Mouse (Mus musculus) hindlimb bud, embryonic 11.5 days (tissue): ENCODE data around the gene Rora.

Experiments used
- DNase-seq: peaks from one replicate; pipeline ENCODE4 v3.0.0-alpha.2; 2012; ENCODE audit warnings: low read depth, low spot score; ENCODE audit errors: extremely low spot score

Gene Rora

DNA sequence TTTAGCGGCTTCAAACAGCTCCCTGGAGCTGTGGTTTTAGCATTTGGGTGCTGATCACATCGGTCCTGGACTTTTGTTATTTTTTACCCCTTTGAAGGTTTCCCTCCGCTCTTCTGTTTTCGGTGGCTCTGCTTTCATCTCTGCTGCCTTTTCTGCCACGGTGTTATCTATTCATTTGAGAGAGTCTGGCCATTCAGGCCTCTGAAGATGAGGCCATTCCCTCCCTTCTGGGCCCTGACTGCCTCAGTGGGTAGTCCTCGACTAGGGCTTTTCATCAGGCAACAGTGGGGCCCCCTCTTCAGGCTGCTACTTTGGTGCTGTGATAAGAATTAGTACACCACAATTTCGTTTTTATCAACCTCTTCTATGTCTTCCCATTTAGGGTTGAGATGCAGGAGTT, 617.3 kb downstream of the Rora start:
- no peak for DNase-seq

DNA sequence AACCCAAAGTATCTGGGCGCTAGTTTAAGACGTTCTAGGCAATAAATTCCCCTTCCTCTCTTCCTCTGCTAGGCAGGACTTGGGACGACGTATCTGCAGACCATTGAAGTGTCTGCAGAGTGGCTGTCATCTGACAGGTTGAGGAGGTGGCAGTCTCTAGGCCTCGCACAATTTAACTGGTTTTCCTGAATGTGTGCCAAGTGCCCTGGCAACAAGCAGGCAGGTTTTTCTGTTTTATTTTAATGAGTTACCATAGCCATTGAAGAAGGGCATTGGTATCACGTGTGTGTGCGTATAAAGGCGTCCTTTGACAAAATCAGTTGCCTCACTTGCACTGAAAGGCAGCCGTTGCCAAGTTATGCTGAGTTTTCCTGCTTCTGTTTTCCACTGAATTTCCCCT, 619.3 kb downstream of the Rora start:
- no peak for DNase-seq

DNA sequence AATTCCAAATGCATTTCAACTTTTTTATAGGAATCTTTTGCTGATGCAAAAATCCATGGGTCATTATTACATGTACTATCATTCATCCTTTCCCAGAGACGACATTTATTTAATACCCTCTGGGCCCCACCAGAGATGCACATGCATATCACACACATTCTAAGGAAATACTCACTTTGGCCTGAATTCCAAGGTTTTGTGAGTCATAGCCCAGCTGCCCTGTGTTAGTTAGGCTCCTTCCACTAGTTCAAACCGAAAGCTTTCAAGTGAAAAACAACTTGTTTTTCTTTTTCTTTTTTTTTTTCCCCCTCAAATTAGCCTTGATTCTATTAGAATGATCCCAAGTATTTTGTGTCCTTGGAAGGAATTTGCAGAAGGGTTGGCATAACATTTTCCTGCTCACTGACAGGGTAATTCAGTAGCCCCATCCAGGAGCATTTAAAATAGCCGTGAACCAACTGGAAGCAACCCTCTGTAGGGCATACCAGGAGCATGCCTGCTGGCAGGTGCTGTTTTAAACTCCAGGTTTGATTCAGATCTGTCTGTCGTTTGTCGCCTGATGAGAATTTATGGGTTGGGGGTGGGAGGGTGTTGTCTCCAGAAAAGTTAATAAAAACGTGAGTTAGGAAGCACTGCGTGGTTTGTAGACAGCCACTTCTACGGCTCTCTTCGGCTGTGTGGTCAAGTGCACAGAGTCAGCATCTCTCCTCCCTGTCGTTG, 621.3 kb downstream of the Rora start:
- no peak for DNase-seq

DNA sequence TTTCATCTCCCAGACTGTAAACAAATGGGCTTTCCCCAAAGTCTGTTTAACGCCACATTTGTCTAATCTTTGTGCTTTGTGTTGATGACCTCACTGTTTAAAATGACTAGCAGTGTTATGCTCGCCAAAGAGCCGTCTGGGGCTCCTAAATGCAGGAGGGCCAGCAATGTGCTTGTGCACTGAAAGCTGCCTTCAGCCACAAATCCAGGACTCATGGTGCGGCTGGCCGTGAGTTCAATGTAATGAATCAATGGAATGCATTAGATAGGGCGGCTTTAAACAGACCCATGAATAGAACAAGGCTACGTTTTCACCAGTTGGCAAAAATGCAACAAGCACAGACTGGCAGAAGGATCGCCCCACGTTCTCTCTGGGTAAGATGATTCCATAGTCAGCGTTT, 623.7 kb downstream of the Rora start:
- DNase-seq: no peak

DNA sequence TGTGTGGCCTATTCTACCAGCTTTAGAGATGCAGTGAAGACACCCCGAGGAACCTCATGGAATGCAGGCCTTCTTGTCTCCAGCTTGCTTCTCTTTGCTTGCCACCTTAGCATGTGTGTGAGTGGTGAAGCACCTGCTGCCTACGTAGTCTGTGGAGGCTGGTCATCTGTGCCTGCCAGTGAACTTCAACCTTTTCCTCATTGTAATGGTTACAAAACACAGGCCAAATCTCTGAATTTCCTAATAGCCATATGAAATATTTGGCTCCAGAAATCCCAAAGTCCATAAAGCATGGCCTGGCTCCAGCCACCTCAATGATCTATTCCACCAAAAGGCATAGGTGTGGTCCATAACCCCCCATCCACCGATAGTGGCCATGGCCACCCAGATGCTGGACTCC, 631.4 kb downstream of the Rora start:
- DNase-seq: no peak

DNA sequence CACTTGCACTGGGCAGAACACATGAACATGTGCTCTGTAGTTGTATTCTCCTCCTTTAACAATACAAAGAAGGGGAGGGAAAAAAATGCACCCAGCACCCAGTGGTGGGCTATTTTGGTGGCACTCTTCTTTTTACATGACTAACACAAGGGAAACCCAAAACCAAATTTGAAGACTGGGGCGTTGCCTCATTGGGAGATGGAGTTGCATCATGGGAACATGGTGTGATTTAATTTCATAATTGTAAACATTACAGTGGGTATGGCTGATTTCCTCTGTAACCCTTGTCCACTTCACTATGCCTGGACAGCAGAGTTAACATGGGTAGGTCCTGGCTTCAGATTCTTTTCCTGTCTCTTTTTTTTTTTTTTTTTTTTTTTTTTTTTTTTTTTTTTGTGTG, 634.5 kb downstream of the Rora start:
- DNase-seq: no peak

DNA sequence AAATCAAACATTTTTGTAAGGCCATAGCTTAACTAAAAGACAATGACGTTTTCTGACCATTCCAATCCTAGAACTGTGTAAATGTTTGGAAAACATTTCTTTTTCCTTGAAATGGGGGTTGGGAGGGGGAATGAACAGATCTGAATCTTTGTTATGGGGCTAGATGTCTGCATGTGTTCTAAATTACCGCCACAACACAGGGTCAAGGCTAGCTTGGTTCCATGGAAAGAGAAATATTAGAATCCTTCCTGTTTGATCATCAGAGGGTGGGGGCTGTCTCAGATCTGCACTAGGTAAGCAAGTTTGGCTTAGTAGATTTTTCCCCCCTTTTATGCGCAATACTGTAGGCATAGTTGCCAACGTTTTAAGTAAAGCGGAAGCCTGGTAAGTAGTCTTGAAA, 635.0 kb downstream of the Rora start:
- DNase-seq: no peak

DNA sequence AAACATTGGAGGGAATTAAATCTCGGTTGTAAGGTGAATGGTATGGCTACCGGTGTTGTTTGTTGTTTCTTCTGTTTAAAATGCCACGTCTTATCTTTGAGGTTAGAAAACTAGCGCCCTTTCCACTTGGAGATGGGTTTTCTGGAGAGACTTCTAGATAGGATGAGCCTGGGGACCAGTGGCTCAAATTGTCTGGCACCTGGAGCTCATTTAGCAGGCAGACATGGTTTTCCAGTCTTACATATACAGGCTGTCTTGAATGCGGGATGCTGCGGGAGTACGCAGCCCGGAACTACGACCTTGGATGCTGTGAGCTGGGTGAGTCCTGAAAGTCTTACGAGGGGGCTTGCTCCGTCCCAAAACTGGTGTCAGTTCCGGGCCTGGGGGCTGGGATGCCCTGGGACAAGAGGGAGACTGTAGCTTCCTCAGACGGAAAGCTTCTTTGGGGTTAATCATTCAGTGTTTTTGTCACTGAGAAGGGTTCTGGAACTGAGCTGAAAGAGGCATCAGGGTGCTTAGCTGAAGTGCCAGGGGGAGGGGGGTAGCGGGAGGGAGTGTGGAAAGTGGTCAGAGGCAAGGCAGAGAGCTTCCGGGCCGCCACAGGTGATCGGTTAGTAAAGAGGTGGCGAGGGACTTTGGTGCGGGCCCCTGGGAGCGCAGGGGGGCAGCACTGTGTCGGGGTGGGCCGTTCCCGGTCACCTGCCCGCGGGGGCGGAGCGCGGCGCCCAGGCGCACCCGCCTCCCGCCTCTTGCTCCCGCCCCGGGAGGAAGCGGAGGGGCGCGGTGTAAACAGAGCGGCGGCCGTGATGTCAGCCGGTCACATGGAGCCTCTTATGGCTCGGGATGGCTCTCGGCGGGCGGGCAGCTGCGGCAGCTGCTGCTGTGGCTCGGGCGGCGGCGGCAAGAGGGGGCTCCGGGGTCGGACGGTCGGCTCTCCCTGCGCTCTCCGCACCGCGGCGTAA, 635.8 kb downstream of the Rora start:
- no peak for DNase-seq

DNA sequence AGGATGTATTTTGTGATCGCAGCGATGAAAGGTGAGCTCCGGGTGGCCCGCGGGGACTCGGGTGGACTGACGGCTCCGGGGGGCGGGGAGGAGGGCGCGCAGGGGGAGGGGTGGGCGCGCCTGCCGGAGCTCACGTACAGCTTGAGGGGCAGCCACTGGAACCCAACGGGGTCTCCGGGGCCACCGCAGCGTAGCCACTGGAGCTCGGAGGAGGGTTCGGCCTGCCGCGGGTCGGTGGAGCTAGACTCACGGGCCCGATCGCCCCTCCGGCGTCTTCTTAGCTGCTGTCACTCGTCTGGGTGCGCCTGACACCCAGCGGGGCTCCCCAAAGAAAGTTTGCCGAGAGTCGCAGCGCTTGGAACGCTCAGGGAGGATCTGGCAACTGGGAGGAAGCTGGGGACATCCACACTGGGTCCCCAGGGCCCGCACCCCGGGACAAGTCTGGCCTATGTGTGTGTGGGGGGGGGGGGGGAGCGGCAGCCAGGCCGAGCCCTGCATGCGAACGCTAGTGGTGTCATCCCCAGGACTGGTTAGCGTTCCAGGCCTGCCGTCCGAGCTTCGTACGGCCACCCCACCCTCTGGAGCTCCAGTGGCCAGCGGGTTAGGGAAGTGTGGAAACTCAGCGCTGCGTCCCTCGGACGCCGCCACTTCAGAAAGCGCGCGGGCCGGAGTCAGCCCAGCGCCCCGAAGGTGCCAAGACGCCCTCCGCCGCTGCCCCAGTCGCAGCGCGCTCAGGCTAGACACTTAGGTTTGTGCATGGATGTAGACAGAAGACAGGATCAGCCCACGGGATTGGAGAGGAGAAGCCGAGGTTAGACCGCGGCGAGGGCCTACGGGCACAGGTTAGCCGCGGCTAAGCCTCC, 636.7 kb downstream of the Rora start:
- DNase-seq: no peak

DNA sequence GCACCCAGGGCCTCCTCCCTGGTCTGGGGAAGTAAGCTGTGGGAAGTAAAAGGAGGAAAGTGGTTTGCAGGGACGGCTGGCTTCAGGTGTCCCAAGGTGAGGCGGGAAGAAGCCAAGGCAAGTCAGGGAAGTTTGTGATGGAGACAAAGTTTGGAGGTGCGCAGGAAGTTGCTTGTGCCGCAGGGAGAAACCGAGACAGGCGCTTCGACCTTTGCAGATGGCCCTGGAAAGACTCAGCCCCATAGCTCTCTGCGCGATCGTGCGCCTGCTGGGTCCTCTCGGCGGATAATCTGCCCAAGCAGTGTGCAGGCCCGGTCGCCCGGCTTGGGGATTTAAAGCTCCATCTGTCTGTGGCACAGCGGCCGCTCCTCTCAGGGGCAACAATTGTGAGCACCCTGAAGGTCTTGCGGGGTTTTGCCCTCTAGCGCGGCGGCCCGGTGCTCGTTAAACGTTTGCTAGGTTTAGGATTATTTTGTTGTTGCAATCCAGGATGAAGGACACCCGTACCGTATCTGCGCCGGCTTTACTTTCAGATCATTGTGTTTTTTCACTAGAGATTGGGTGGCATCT, 637.4 kb downstream of the Rora start:
- DNase-seq: no peak

DNA sequence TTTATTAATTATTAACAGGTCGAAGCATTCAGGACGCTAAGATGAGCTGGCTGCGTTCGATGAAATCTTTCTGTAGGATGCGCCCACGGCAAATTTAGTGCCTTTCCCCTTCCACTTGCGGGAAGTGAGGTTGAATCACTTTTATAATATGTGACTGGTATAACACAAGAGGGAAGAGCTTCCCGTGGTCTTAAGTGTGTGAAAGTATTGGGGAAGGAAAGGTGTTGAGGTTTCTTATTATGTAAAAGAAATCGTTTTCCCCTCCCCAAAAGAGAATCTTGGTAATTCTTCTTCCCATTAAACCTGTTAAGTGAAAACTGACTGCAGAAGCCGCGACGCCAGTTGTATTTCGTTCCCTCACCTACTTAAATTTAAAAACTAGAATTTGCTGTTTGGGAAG, 637.9 kb downstream of the Rora start:
- no peak for DNase-seq

DNA sequence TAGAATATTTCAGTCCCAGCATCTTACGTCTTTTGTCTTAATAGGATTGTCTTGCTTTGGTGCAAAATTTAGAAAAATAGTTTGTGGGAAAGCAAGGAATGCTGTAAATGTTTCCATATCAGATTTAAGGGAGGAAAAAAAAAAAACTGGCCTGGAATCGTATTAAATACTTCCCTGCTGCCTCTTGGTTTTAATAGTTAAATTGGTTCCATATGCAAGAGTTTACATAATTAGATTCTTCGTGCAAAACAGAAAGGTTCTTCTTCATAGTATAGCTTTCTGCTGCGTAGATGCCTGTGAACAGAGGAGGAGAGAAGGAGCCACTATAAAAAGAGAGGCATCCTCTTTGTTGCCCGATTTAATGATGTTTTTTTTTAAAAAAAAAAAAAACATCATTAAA, 638.8 kb downstream of the Rora start:
- DNase-seq: no peak

DNA sequence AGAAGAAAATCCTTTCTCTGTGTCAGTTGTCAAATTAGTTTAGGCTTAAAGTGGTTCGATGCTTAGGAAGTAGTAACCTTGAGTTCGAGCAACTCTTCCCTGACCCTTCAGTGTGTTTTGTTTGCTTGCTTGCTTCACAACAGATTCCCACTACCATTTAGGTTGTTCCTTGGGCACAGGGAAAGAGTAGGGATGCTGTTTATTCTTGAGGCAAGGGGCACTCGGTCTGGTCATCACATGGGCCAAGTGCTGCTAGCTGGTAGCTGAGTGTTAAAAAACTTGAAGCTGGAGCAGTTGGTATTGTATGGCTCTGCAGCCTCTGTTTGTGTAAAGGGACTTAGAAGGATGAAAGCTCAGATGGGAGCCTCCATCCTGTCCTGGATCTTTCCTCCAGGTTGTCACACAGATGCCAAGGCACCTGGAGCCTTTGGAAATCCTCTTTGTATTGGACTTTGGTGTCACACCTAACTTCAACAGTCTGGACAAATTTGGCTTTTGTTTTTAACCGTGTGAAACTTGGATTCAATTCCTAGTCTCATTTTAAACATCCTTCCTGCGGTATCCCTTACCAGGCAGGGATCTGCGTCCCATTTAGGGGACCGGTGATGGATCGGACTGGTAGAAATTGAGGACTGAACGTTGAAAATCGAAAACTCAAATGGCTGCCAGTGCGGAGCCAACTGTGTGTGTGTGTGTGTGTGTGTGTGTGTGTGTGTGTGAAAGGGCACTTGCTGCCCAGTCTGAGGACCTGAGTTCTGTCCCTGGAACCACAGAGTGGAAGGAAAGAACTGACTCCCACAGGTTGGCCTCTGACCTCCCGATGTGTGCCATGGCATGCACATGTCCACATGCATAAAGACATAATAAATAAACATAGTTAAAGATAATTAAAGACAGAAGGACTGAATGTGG, 639.4 kb downstream of the Rora start:
- no peak for DNase-seq

DNA sequence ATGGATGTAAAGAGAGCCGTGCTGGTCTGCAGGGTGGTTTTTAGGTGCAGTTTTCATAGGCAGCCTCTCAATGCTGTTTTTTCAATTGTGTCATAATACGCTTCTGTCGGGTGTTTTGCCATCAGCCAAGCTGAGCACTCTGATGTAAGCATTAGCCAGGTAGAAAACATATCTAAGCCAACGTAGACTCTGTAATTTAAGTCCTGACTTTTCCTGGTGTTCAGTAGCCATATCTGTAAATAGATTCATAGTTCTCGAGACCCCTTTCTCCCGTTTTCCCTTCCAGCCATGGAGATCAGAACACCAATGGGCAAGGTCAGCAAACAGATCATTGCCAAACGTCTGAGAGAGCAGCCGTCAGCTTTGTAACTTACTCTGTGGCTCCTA, 640.1 kb downstream of the Rora start:
- no peak for DNase-seq

DNA sequence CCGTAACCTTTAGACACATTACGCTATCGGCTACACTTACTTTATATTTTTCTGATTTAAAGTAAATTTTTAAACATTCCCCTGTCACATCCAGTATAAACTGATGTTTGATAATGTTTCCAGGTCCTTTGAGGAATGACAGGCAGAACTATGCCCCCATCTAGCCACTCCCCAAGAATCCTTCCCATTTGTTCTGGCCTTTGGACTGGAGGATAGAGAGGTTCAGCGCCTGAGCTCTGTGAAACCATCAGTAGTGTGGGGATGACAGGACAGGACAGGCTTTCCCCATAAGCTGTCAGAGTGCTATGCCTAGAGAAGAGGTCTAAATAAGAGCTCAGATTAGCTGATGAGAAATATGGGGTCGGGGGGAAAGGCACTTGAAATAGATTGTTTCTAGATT, 640.8 kb downstream of the Rora start:
- no peak for DNase-seq

DNA sequence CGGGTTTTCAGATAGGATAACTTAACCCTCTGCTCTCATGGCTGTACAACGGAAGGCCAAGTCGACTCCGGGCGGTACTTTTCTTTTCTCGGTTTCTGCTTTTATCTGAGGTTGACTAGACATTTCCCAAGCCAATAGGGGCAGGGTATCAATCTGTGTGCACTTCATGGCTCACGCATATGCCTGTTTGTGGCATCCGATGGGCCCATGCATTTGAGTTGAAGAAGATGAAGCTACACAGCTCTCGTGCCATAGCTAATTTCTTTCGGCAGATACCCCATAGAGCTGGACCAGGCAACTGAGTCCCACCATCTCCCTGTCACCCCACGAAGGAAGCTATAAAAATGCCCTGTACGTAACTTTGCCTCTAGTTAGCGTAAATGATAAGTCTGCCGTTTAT, 641.3 kb downstream of the Rora start:
- DNase-seq: no peak

DNA sequence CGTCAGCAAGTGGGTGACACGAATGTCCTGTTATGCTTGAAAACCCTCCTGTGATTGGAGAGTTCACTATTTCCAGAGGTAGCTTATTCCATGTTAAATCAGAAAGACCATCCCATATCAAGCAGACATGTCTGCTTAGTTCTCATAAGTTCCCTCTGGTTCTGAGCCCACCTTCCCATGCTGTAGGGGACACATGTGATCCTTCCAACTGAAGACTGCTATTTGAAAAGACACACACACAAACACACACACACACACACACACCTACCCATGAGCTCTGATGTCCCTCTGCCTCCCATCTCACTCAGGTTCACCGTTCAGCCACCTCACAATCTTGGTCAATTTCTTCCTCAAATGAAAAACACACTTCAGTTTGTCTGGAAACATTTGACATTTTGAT, 642.2 kb downstream of the Rora start:
- no peak for DNase-seq

DNA sequence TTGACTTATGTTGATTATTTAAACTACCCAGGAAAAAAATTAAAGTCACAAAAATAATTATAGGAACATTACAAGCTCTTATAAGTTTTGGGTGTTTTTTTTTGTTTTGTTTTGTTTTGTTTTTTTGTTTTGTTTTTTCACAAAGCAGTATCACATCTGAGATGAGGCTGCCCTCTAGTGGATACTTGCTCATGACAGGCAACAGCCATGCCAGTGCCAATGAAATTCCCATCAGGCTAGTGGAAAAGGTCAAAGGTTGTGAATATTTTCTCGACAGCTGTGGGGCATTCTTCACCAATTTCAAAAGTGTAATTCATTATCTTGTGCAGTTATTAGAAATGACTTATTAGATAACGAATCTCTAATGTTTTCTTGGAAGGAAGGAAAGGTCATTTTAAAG, 642.8 kb downstream of the Rora start:
- no peak for DNase-seq

DNA sequence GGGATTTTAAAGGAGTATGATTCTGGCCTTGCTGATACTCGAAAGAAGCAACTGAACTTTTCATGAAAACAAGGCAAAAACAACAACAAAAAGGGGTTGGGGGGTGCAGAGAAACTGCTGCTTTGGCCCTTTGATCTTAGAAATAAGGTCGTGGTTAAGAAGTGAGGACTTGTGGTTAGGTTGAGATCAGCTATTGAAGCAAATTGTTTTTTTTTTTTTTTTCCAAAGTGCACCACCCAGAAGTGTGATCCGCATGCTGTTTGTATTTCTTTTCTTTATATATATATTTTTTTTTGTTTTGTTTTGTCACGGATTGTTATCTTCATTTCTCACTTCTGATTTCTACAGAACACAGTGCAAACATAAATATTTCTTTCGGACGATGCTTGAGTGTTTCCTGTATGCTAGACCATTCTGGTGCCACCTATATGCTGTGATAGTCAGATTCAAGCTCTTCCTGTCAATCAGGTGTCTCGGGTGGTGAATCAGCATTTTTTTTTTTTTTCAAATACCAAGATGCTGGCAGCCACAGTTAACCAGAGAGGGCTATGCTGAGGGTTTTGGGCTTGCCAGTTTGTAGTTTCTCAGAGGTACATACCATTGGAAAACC, 644.3 kb downstream of the Rora start:
- DNase-seq: no peak
